Mouse (Mus musculus): Measurements from ENCODE around the gene Slamf9. TPM values are rescaled to one million over a fixed set of nuclear protein-coding genes. Genes with fewer than 3 reads are reported as not detected.

Gene Slamf9
- polyA plus RNA-seq, 1 experiment from 2014 or later = 1.1 TPM

- H3K27me3 ChIP-seq (replicated peaks) = peaks cover 82% of the 10 kb centered on the region
- H3K36me3 ChIP-seq = no peaks in the 10 kb centered on the region
- peaks cover 21% of the 10 kb centered on the region for H3K4me1 ChIP-seq
- H3K4me2 ChIP-seq = peak overlapping the region; percentile 64
- ATAC-seq = no peak
- WGBS (ENCODE audit: insufficient replicate concordance) = 34% methylated on average over 4 of the region's 4 CpGs
- no peak overlapping the region; the same call in 1 of the 2 replicates for H3K9ac ChIP-seq
- H3K4me3 ChIP-seq = no peak overlapping the region
- H3K9me3 ChIP-seq (replicated peaks) = no peaks in the 10 kb centered on the region
- H3K27ac ChIP-seq = no peak overlapping the region
Observed at GRCm38 (mm10) chr1:172483361-172483660, 8.2 kb downstream of the Slamf9 start.

DNA sequence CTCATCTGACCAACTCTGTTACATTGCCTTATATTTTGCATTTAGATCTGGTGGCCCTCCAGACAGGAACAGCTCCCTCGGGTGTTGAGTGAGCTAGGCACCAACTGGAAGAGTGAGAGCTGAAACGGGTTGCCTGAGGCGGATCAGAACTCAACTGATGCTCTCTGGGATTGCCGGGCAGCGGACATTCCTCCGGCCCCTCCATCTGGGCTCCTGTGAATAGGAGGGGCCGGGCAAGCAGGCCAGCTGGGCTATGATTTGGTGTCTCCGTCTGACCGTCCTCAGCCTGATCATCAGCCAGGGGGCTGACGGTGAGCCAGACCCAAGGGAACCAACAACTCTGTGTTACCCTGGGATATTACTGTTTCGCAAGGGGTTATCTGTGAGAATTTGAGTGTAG, 9.1 kb downstream of the Slamf9 start:
- H3K4me1 ChIP-seq = peaks cover 21% of the 10 kb centered on the region
- no peak overlapping the region for H3K4me2 ChIP-seq
- peaks cover 82% of the 10 kb centered on the region for H3K27me3 ChIP-seq (replicated peaks)
- no peaks in the 10 kb centered on the region for H3K9me3 ChIP-seq (replicated peaks)
- no peak for ATAC-seq
- 58% methylated on average over 11 of the region's 11 CpGs for WGBS (ENCODE audit: insufficient replicate concordance)
- H3K36me3 ChIP-seq = no peaks in the 10 kb centered on the region
- no peak overlapping the region for H3K27ac ChIP-seq
- no peak overlapping the region for H3K9ac ChIP-seq
- H3K4me3 ChIP-seq = no peak overlapping the region

DNA sequence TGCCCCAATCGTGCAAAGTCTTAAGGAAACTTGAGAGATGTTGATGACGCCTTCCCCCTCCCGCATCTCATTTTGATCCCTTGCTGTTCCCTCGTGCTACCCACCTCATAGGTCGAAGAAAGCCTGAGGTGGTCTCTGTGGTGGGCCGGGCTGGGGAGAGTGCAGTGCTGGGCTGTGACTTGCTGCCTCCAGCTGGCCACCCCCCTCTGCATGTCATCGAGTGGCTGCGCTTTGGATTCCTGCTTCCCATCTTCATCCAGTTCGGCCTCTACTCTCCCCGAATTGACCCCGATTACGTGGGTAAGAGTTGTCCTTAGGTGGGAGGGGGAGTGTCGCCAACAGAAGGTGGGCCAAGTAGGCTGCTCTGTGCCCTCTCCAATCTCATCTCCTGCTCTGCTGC, 9.5 kb downstream of the Slamf9 start:
- no peak overlapping the region for H3K4me3 ChIP-seq
- H3K36me3 ChIP-seq = no peaks in the 10 kb centered on the region
- H3K9ac ChIP-seq = no peak overlapping the region
- WGBS (ENCODE audit: insufficient replicate concordance) = 64% methylated on average over 13 of the region's 13 CpGs
- H3K27ac ChIP-seq = no peak overlapping the region
- peaks cover 82% of the 10 kb centered on the region for H3K27me3 ChIP-seq (replicated peaks)
- H3K9me3 ChIP-seq (replicated peaks) = no peaks in the 10 kb centered on the region
- ATAC-seq = no peak
- H3K4me2 ChIP-seq = no peak overlapping the region
- peaks cover 21% of the 10 kb centered on the region for H3K4me1 ChIP-seq

GRCm38 (mm10) chr1:172485821-172486220, 10.7 kb downstream of the Slamf9 start:
- H3K4me1 ChIP-seq = peaks cover 23% of the 10 kb centered on the region
- H3K9me3 ChIP-seq (replicated peaks) = no peaks in the 10 kb centered on the region
- H3K9ac ChIP-seq = no peak overlapping the region
- no peak overlapping the region for H3K4me2 ChIP-seq
- WGBS (ENCODE audit: insufficient replicate concordance) = 69% methylated on average over 6 of the region's 6 CpGs
- H3K27ac ChIP-seq = no peak overlapping the region
- no peaks in the 10 kb centered on the region for H3K36me3 ChIP-seq
- no peak overlapping the region for H3K4me3 ChIP-seq
- H3K27me3 ChIP-seq (replicated peaks) = peaks cover 74% of the 10 kb centered on the region
- no peak for ATAC-seq

DNA sequence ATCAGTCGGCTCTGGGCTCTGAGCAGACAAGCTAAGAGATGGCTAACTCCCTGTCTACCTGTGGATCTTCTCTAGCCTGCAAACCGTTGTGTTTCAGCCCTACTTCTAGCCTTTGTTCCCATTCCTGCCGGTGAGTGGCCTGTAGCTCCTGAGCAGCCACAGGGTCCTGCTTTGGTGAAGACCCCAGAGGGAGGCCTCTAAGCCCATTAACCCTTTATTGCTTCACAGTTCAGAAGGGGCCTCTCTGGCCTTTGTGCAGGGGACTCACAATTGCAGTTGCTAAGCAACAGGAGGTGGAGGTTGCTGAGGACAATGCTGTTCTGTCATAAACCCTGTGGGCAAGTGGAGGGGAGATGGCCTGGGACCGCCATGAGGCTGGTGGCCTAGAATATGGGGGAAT, 11.1 kb downstream of the Slamf9 start:
- no peak overlapping the region for H3K27ac ChIP-seq
- no peak overlapping the region for H3K4me2 ChIP-seq
- H3K9me3 ChIP-seq (replicated peaks) = no peaks in the 10 kb centered on the region
- peaks cover 70% of the 10 kb centered on the region for H3K27me3 ChIP-seq (replicated peaks)
- H3K36me3 ChIP-seq = no peaks in the 10 kb centered on the region
- H3K4me1 ChIP-seq = peaks cover 20% of the 10 kb centered on the region
- 64% methylated on average over 4 of the region's 4 CpGs for WGBS (ENCODE audit: insufficient replicate concordance)
- no peak for ATAC-seq
- H3K9ac ChIP-seq = no peak overlapping the region
- H3K4me3 ChIP-seq = no peak overlapping the region

GRCm38 (mm10) chr1:172486651-172487050, 11.5 kb downstream of the Slamf9 start:
- Histone ChIP-seq H3K9ac (no peak overlapping the region), H3K4me2 (no peak overlapping the region), H3K27ac (no peak overlapping the region), H3K9me3 (replicated peaks) (no peaks in the 10 kb centered on the region), H3K36me3 (no peaks in the 10 kb centered on the region), H3K4me3 (no peak overlapping the region), H3K27me3 (replicated peaks) (peaks cover 66% of the 10 kb centered on the region), H3K4me1 (peaks cover 16% of the 10 kb centered on the region)
- 58% methylated on average over 5 of the region's 5 CpGs for WGBS (ENCODE audit: insufficient replicate concordance)
- no peak for ATAC-seq

DNA sequence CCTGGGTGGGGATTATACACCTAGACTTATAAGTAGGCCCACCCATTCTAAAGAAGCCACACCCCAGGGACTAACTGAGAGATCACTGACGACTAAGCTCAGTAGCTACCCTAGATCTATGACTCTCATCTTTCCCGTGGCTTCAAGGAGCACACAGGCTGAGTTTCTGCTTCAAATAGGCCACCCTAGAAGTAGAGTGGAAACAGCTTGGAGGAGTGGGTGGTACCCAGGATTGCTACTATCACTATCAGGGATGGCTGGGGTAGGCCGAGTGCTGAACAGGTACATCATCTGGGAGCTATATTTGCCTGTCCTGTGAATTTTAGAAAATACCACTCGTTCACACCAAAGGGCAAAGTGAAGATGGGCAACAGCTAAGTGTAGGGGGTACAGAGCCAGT, 12.7 kb downstream of the Slamf9 start:
- H3K4me3 ChIP-seq = no peak overlapping the region
- H3K36me3 ChIP-seq = no peaks in the 10 kb centered on the region
- no peak overlapping the region for H3K9ac ChIP-seq
- no peak for ATAC-seq
- no peak overlapping the region for H3K4me2 ChIP-seq
- no peak overlapping the region for H3K27ac ChIP-seq
- WGBS (ENCODE audit: insufficient replicate concordance) = 46% methylated on average over 4 of the region's 4 CpGs
- peaks cover 8% of the 10 kb centered on the region; the same call in 1 of the 2 replicates for H3K4me1 ChIP-seq
- H3K9me3 ChIP-seq (replicated peaks) = no peaks in the 10 kb centered on the region
- H3K27me3 ChIP-seq (replicated peaks) = peaks cover 54% of the 10 kb centered on the region

DNA sequence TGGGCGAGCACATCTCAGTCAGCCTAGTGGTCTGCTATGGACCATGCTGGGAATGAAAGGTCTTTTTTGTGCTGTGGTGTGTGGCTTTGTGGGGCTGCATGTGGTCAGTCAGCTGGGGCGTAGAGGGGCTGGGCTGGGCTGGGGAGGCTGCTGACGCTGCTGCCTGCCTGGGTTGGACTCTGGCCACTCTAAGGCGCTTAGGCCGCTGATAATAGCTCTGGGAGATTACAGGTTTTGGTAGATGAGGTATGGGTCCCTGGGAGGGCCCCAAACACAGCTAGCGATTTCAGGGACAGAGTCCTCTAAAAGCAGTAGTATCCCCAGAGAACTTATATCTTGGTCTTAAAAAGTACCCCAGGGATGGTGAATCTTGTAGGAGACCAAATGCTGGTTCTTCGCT, 13.7 kb downstream of the Slamf9 start:
- no peaks in the 10 kb centered on the region for H3K36me3 ChIP-seq
- no peak overlapping the region for H3K4me3 ChIP-seq
- WGBS (ENCODE audit: insufficient replicate concordance) = 58% methylated on average over 7 of the region's 7 CpGs
- ATAC-seq = no peak
- no peak overlapping the region for H3K9ac ChIP-seq
- H3K27me3 ChIP-seq (replicated peaks) = peaks cover 45% of the 10 kb centered on the region
- H3K4me2 ChIP-seq = no peak overlapping the region
- no peaks in the 10 kb centered on the region for H3K9me3 ChIP-seq (replicated peaks)
- peaks cover 3% of the 10 kb centered on the region; the same call in 1 of the 2 replicates for H3K4me1 ChIP-seq
- H3K27ac ChIP-seq = no peak overlapping the region

DNA sequence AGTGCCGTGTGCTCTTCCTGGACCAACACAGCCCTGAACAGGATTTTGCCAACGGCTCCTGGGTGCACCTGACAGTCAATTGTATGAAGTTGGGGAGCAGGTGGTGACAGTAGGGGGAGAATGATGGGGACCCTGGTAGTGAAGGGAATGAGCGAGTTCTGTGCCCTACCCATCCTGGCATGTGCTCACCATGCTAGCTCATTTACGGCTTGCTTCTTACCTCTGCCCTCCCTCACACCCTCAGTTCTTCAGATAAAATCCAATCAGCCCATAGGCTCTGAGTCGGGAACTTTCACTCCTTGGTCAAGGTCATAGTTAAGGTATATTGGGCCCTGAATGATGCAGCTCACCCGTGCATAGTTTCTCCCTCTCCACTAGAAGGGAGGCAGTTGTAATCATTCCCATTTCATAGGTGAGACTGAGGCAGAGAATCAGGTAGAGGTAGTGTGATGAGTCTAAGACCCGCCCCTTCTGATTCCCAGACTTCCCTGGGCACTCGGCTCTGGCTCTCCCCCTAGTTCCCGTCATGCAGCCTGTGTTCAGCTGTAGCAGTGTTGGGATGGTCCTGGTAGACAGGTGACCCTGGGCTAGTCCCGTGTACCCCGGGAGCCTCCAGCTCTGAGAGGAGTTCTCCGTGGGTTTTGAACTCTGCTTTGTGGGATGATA, 14.6 kb downstream of the Slamf9 start:
- H3K9ac ChIP-seq = no peak overlapping the region
- H3K27me3 ChIP-seq (replicated peaks) = peaks cover 44% of the 10 kb centered on the region
- peak overlapping the region; percentile 50 for H3K4me2 ChIP-seq
- H3K27ac ChIP-seq = no peak overlapping the region
- H3K9me3 ChIP-seq (replicated peaks) = no peaks in the 10 kb centered on the region
- ATAC-seq = peak; percentile 16; the same call in 1 of the 2 replicates
- H3K4me1 ChIP-seq = peaks cover 2% of the 10 kb centered on the region; the same call in 1 of the 2 replicates
- H3K36me3 ChIP-seq = no peaks in the 10 kb centered on the region
- no peak overlapping the region for H3K4me3 ChIP-seq
- 46% methylated on average over 12 of the region's 12 CpGs for WGBS (ENCODE audit: insufficient replicate concordance)

- Histone ChIP-seq H3K9me3 (replicated peaks) (no peaks in the 10 kb centered on the region), H3K9ac (no peak overlapping the region), H3K27me3 (replicated peaks) (peaks cover 42% of the 10 kb centered on the region), H3K27ac (no peak overlapping the region), H3K4me2 (peak overlapping the region; percentile 50), H3K36me3 (no peaks in the 10 kb centered on the region), H3K4me1 (peaks cover 2% of the 10 kb centered on the region; the same call in 1 of the 2 replicates), H3K4me3 (0 out of 2 replicates have a peak overlapping the region, but pooled peaks have one; percentile 12)
- ATAC-seq = 0 out of 2 replicates have a peak, but pooled peaks have one; percentile 9
- WGBS (ENCODE audit: insufficient replicate concordance) = 8% methylated on average over 10 of the region's 10 CpGs
Observed at GRCm38 (mm10) chr1:172490261-172490661, 15.1 kb downstream of the Slamf9 start.

DNA sequence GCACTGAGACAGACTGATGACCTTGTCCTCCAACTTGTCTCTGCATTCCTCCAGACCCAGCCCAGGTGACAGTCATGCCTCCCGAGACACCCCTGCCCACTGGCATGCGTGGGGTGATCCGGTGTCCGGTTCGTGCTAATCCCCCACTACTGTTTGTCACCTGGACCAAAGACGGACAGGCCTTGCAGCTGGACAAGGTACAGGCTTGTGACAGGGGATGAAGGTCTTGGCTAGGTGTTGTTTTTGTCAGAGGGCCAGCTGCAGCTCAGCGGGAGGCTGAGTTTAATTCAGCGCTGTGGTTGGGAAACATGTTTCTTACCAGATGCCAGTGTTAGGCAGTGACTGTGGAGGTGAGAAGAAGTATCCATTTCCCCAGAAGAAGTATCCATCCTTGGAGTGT, 16.9 kb downstream of the Slamf9 start:
- 78% methylated on average over 8 of the region's 8 CpGs for WGBS (ENCODE audit: insufficient replicate concordance)
- Histone ChIP-seq H3K27ac (no peak overlapping the region), H3K4me1 (peaks cover 2% of the 10 kb centered on the region; the same call in 1 of the 2 replicates), H3K4me3 (no peak overlapping the region), H3K9me3 (replicated peaks) (no peaks in the 10 kb centered on the region), H3K4me2 (no peak overlapping the region), H3K36me3 (no peaks in the 10 kb centered on the region), H3K9ac (no peak overlapping the region), H3K27me3 (replicated peaks) (peaks cover 37% of the 10 kb centered on the region)
- ATAC-seq = no peak

GRCm38 (mm10) chr1:172493516-172493915, 18.4 kb downstream of the Slamf9 start:
- H3K27ac ChIP-seq = no peak overlapping the region
- H3K4me2 ChIP-seq = no peak overlapping the region
- H3K4me3 ChIP-seq = no peak overlapping the region
- H3K27me3 ChIP-seq (replicated peaks) = peaks cover 43% of the 10 kb centered on the region
- no peaks in the 10 kb centered on the region for H3K9me3 ChIP-seq (replicated peaks)
- 47% methylated on average over 6 of the region's 6 CpGs for WGBS (ENCODE audit: insufficient replicate concordance)
- no peak for ATAC-seq
- H3K36me3 ChIP-seq = no peaks in the 10 kb centered on the region
- peaks cover 6% of the 10 kb centered on the region; the same call in 1 of the 2 replicates for H3K4me1 ChIP-seq
- H3K9ac ChIP-seq = no peak overlapping the region

DNA sequence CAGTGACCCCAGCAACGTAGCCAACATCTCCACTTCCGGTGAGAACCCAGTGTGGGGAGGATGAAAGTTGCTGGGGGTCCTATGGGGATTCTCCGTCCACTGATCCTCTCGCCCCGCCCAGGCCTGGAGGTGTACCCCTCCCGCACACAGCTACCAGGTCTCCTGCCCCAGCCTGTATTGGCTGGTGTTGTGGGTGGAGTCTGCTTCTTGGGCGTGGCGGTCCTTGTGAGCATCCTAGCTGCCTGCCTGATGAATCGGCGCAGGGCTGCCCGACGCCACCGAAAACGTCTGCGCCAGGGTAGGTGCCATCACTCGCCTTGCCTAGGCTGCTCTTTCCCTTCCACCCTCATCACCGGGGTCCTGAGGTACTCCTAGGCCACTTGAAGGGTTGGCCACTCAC, 20.9 kb downstream of the Slamf9 start:
- Histone ChIP-seq H3K4me2 (no peak overlapping the region), H3K4me1 (peaks cover 24% of the 10 kb centered on the region), H3K27me3 (replicated peaks) (peaks cover 45% of the 10 kb centered on the region), H3K36me3 (no peaks in the 10 kb centered on the region), H3K9me3 (replicated peaks) (no peaks in the 10 kb centered on the region), H3K4me3 (no peak overlapping the region), H3K27ac (no peak overlapping the region), H3K9ac (no peak overlapping the region)
- WGBS (ENCODE audit: insufficient replicate concordance) = 69% methylated on average over 17 of the region's 17 CpGs
- no peak for ATAC-seq
